8 mouse cellular contexts compared by ENCODE assay signal in the genomic region with DNA sequence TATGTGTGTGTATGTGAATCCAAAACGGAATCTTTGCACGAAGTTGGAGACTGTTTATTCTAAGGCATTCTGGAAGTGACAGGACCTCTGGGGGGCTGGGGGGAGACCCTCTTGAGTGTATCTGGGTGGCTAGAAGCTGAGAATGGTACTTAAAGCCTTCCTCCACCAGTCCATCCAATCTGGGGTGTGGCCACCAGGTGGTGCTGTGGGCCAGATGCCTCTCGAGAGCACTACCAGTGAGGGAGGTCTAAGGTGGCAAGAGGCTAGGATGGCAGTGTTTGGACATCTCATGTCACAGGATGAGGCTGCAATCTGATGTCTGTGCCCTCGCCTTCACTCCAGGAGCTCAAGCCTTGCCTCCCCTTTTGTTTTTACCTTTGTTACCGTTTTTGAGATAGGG. TPM values are rescaled to one million over a fixed set of nuclear protein-coding genes. Genes with fewer than 3 reads are reported as not detected.
DNase-seq lines count a peak whose midpoint lies in the region; ATAC-seq and TF ChIP-seq lines count a peak whose summit lies in the region.

No protein-coding gene starts in this region.

- TF ChIP-seq EP300 in stomach, postnatal 0 days (optimal IDR thresholded peaks at IDR 0.05), result no peak

- H3K4me2 ChIP-seq in liver, embryonic 12.5 days, result no peak overlapping the region
- H3K4me2 ChIP-seq in forebrain, embryonic 16.5 days (ENCODE audit: low read length), result no peak overlapping the region
- H3K4me2 ChIP-seq in intestine, embryonic 15.5 days (replicated peaks), result no peak overlapping the region
- H3K4me2 ChIP-seq in stomach, postnatal 0 days (replicated peaks; ENCODE audit: low read depth), result no peak overlapping the region

- intact Hi-C loops in left cerebral cortex, postnatal 25 days (cut with DNase I), result loop anchor here (1.0 kb wide), 1 partner anchor 81 kb away; no protein-coding TSS in a partner anchor

- peaks cover 33% of the 10 kb centered on the region for H3K27me3 ChIP-seq in liver, embryonic 12.5 days (replicated peaks)
- no peaks in the 10 kb centered on the region for H3K27me3 ChIP-seq in forebrain, embryonic 16.5 days (replicated peaks; ENCODE audit: control insufficient read depth, insufficient read depth, low read length)
- peaks cover 2% of the 10 kb centered on the region for H3K27me3 ChIP-seq in intestine, embryonic 15.5 days (replicated peaks)
- H3K27me3 ChIP-seq in stomach, postnatal 0 days (ENCODE audit: control insufficient read depth, insufficient read depth, low read length), result no peaks in the 10 kb centered on the region

- peaks cover 12% of the 10 kb centered on the region; the same call in 1 of the 2 replicates for H3K36me3 ChIP-seq in liver, embryonic 12.5 days
- H3K36me3 ChIP-seq in forebrain, embryonic 16.5 days (ENCODE audit: control insufficient read depth, insufficient read depth), result peaks cover 14% of the 10 kb centered on the region; the same call in 1 of the 2 replicates
- peaks cover 18% of the 10 kb centered on the region for H3K36me3 ChIP-seq in intestine, embryonic 15.5 days
- H3K36me3 ChIP-seq in stomach, postnatal 0 days (ENCODE audit: control insufficient read depth, insufficient read depth, low read length), result peaks cover 19% of the 10 kb centered on the region

- peak; percentile 98 for TF ChIP-seq CTCF in stomach, postnatal 0 days (IDR thresholded peaks at IDR 0.05; ENCODE audit: low read depth)

- no peaks in the 10 kb centered on the region for H3K9me3 ChIP-seq in liver, embryonic 12.5 days (replicated peaks)
- no peaks in the 10 kb centered on the region for H3K9me3 ChIP-seq in forebrain, embryonic 16.5 days (ENCODE audit: control insufficient read depth, low read length)
- no peaks in the 10 kb centered on the region for H3K9me3 ChIP-seq in intestine, embryonic 15.5 days
- H3K9me3 ChIP-seq in stomach, postnatal 0 days (ENCODE audit: control insufficient read depth, low read length), result no peaks in the 10 kb centered on the region

- WGBS in liver, embryonic 12.5 days (ENCODE audit: insufficient replicate concordance), result 12% methylated on average over 5 of the region's 5 CpGs
- 16% methylated on average over 5 of the region's 5 CpGs for WGBS in forebrain, embryonic 16.5 days
- WGBS in intestine, embryonic 15.5 days, result 17% methylated on average over 5 of the region's 5 CpGs
- 22% methylated on average over 5 of the region's 5 CpGs for WGBS in stomach, postnatal 0 days

- H3K27ac ChIP-seq in liver, embryonic 12.5 days, result no peak overlapping the region
- H3K27ac ChIP-seq in forebrain, embryonic 16.5 days (ENCODE audit: low read length), result no peak overlapping the region
- H3K27ac ChIP-seq in intestine, embryonic 15.5 days, result no peak overlapping the region
- H3K27ac ChIP-seq in stomach, postnatal 0 days (replicated peaks), result no peak overlapping the region

- no peak overlapping the region for H3K4me3 ChIP-seq in liver, embryonic 12.5 days
- H3K4me3 ChIP-seq in forebrain, embryonic 16.5 days (replicated peaks; ENCODE audit: low read length), result no peak overlapping the region
- no peak overlapping the region for H3K4me3 ChIP-seq in intestine, embryonic 15.5 days (replicated peaks)
- no peak overlapping the region for H3K4me3 ChIP-seq in stomach, postnatal 0 days (ENCODE audit: low read depth, low read length)

- peak; percentile 85 for DNase-seq in liver
- DNase-seq in cerebellum, adult 11 months, result peak; percentile 77
- peak; percentile 71 to 74 for DNase-seq in left cerebral cortex, postnatal 25 days (ENCODE audit: low spot score in 2 of 2)
- DNase-seq in natural killer cell, adult 2 months (ENCODE audit: low spot score in 2 of 2), result peak; percentile 53 to 70
- peak; percentile 90 for DNase-seq in stomach, postnatal 0 days (ENCODE audit: low spot score)

- ATAC-seq in liver, embryonic 12.5 days, result no peak
- peak; percentile 26; the same call in 1 of the 2 replicates for ATAC-seq in forebrain, embryonic 16.5 days
- ATAC-seq in intestine, embryonic 15.5 days, result peak; percentile 71
- peak; percentile 41; the same call in 1 of the 2 replicates for ATAC-seq in stomach, postnatal 0 days (ENCODE audit: low FRiP score, low TSS enrichment)

- H3K4me1 ChIP-seq in liver, embryonic 12.5 days, result 0 out of 2 replicates have a peak, but pooled peaks cover 3% of the 10 kb centered on the region
- H3K4me1 ChIP-seq in forebrain, embryonic 16.5 days (replicated peaks; ENCODE audit: control insufficient read depth, insufficient read depth, low read length), result peaks cover 7% of the 10 kb centered on the region
- H3K4me1 ChIP-seq in intestine, embryonic 15.5 days (replicated peaks), result no peaks in the 10 kb centered on the region; the same call in 1 of the 2 replicates
- 0 out of 2 replicates have a peak, but pooled peaks cover under 1% of the 10 kb centered on the region for H3K4me1 ChIP-seq in stomach, postnatal 0 days (replicated peaks; ENCODE audit: control insufficient read depth, insufficient read depth)

- H3K9ac ChIP-seq in liver, embryonic 12.5 days, result no peak overlapping the region
- no peak overlapping the region for H3K9ac ChIP-seq in forebrain, embryonic 16.5 days (replicated peaks; ENCODE audit: low read depth, low read length)
- no peak overlapping the region for H3K9ac ChIP-seq in intestine, embryonic 15.5 days
- no peak overlapping the region for H3K9ac ChIP-seq in stomach, postnatal 0 days (ENCODE audit: low read length)

RNA-seq across cellular contexts. Expression of a gene that starts 12.0 kb away (rescaled TPM):
- 1.6 and 2.1 TPM in 2 replicates for polyA plus RNA-seq in liver, embryonic 12.5 days (2016; fragmentation: Nextera tagmentation; extraction: Ambion mirVana)
- polyA plus RNA-seq in forebrain, embryonic 16.5 days (2015; fragmentation: Nextera tagmentation; extraction: Ambion mirVana), result 7.9 and 8.0 TPM in 2 replicates
- 8.2 and 8.8 TPM in 2 replicates for polyA plus RNA-seq in intestine, embryonic 15.5 days (2015; fragmentation: Nextera tagmentation; extraction: Ambion mirVana)
- 1 to 10 TPM; 2.1 to 2.7 TPM for total RNA-seq in left cerebral cortex, postnatal 25 days (2021)
- polyA plus RNA-seq in stomach, postnatal 0 days (2015; fragmentation: Nextera tagmentation; extraction: Ambion mirVana), result 29.9 and 34.0 TPM in 2 replicates

RNA-seq across cellular contexts. Expression of a gene that starts 28.1 kb away (rescaled TPM):
- polyA plus RNA-seq in liver, embryonic 12.5 days (2016; fragmentation: Nextera tagmentation; extraction: Ambion mirVana), result 24.6 and 26.6 TPM in 2 replicates
- polyA plus RNA-seq in forebrain, embryonic 16.5 days (2015; fragmentation: Nextera tagmentation; extraction: Ambion mirVana), result 8.5 and 9.1 TPM in 2 replicates
- polyA plus RNA-seq in intestine, embryonic 15.5 days (2015; fragmentation: Nextera tagmentation; extraction: Ambion mirVana), result 20.0 and 20.5 TPM in 2 replicates
- total RNA-seq in left cerebral cortex, postnatal 25 days (2021), result 10 to 100 TPM; 20.0 to 26.1 TPM
- 37.7 and 39.3 TPM in 2 replicates for polyA plus RNA-seq in stomach, postnatal 0 days (2015; fragmentation: Nextera tagmentation; extraction: Ambion mirVana)
